Mouse (Mus musculus) left cerebral cortex, adult 8-10 months (tissue): Measurements from ENCODE around the gene Crybb1. TPM values are rescaled to one million over a fixed set of nuclear protein-coding genes. Genes with fewer than 3 reads are reported as not detected.

ENCODE experiments used
- DNase-seq, 2 experiments: peaks; one replicate each; pipeline ENCODE4 v3.0.0; 2022; ENCODE audit warnings: low spot score in 2 of 2
- total RNA-seq, 4 experiments: library from RNA; stranded (reverse); gene quantifications; 2 replicates each; pipeline ENCODE4 v1.2.4; 2022

The Crybb1 gene
- total RNA-seq, 4 experiments from 2014 or later, result 4.3 to 8.2 (median 5.4) TPM

- no peak for DNase-seq
Observed at GRCm38 (mm10) chr5:112300721-112301308, 45.2 kb downstream of the Crybb1 start.

GRCm38 (mm10) chr5:112301694-112302093 is 46.1 kb downstream of the Crybb1 start:
- no peak for DNase-seq

- no peak for DNase-seq
Observed at GRCm38 (mm10) chr5:112302310-112302709, 46.7 kb downstream of the Crybb1 start.

GRCm38 (mm10) chr5:112305842-112306241 is 50.2 kb downstream of the Crybb1 start:
- DNase-seq, result no peak

GRCm38 (mm10) chr5:112313222-112313885 is 57.7 kb downstream of the Crybb1 start:
- DNase-seq, result no peak

GRCm38 (mm10) chr5:112316468-112316867 is 60.9 kb downstream of the Crybb1 start:
- DNase-seq, result no peak

GRCm38 (mm10) chr5:112317328-112317727 is 61.7 kb downstream of the Crybb1 start:
- no peak for DNase-seq

Other genes with a start within 250 kb of the Crybb1 start
- gene Cryba4, start 3.3 kb upstream of the Crybb1 start, total RNA-seq, result 1 to 10 TPM in 1 of 4 experiments, under 1 TPM in 3; 0.51 to 1.5 (median 0.82) TPM
- 10 to 100 TPM; 33.8 to 43.3 (median 38.6) TPM for gene Tpst2, start 20.9 kb downstream of the Crybb1 start, total RNA-seq
- 10 to 100 TPM; 43.8 to 51.8 (median 47.0) TPM for gene Tfip11, start 70.5 kb downstream of the Crybb1 start, total RNA-seq
- gene Srrd, start 87.2 kb downstream of the Crybb1 start, total RNA-seq, result 10 to 100 TPM; 25.8 to 27.9 (median 26.8) TPM
- gene Hps4, start 87.3 kb downstream of the Crybb1 start, total RNA-seq, result 10 to 100 TPM; 23.0 to 32.2 (median 27.6) TPM
- under 1 TPM in 1 of 4 experiments, not detected in 3; 0.14 TPM for gene Gm6583, start 100.2 kb downstream of the Crybb1 start, total RNA-seq
- gene Asphd2, start 139.1 kb downstream of the Crybb1 start, total RNA-seq, result 100 to 1,000 TPM; 168 to 189 (median 175) TPM
- not detected for gene Gm6588, start 193.6 kb downstream of the Crybb1 start, total RNA-seq